Mouse (Mus musculus): ENCODE results near the gene Cisd3.
"Not testable (repeated sequence)": the region's sequence is repeated elsewhere in the genome, so short reads cannot be mapped to it uniquely, and the experiment has no call there.

Cisd3 gene

DNA sequence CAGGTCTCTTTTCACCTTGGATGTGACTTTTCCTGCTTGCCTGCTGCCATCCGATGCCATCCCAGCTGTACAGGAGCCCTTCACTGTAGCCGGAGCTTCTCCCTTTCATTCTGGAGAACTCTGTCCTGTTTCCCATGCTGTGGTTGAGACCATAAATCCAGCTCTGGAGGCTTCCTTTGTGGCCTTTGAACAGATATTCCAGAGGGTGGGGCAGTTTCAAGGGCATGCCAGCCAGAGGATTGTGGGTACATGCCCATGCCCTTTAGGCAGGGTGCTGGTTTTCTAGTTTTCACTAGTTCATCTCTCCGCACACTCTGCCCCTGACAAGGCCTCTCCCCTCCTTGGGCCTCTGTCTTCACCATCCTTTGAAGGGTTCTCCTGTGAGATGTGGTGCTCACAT lies 1.4 kb downstream of the Cisd3 start:
- DNase-seq (ENCODE audit: low spot score), result no peak

DNA sequence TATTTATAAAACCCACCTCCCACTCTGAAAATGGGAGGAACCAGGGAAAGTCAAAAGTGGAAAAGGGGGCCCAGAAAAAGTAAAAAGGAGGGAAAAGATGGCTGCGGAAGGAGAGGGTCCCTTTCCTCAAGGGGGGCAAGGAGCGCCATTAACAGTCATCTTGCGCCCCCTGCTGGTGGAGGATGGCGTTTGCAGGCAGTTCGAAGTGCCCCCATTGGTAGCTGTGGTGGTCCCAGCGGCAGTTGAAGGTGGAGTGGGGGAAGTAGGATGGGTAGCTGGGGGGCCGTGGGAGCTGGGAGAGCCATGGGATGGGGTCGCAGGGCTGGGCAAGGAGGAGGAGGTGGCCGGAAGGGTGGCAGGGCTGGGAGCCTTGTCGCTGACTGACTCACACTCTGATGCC lies 4.2 kb downstream of the Cisd3 start:
- DNase-seq (ENCODE audit: low spot score), result peak; percentile 46

DNA sequence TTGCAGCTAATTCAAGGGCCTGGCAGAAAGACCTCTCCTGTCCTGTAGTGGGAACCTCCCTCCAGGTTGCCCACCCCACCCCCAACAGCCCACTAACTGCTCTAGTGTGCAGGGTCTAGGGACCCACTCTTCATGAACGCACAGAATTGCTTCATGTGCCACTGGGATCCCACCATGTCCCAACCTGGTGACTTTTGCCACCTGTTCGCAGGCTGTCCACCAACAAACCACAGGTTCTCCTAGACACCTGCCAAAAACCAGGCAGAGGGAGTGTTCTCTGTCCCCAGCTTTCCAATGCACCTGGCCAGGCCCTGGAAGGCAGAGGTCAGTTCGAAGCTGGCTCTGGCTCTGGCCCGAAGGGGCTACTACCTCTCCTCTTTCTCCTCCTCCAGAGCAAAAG lies 8.8 kb downstream of the Cisd3 start:
- no peak for DNase-seq (ENCODE audit: low spot score)

DNA sequence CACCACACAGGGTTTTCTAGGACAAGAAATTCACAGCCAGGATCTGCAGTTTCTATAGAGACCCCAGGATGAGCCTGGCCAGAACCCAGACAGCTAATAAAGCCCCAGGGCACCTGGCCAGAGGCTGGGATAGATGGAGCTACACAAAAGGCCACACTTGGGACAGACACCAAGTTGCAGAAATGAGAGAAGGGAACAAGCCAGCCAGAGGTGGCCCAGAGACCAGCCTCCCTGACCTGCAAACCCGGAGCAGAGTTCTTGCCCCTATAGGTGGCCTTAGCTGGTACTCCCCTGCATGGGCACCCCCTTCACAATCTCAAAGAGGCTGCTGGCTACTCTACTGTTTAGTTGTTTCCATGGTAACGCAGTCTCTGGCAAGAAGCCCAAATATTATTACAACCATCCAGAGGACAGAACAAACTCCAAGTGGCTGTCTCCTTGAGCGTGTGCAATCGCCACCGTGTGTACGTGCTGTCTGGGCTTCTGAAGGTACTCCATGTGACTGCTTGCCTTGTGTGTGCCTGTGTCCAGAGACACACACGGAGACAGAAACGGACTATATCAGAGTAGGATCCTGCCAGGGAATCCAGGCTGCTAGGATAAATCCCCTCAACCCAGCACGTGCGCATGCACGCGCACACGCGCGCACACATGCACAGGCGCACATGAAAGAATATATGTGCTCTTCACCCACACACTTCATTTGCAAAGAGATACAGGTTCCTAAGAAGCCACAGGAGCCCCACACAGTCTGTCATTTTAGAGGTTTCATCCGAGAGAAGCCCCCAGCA lies 9.5 kb downstream of the Cisd3 start:
- DNase-seq (ENCODE audit: low spot score), result peak; percentile 65

DNA sequence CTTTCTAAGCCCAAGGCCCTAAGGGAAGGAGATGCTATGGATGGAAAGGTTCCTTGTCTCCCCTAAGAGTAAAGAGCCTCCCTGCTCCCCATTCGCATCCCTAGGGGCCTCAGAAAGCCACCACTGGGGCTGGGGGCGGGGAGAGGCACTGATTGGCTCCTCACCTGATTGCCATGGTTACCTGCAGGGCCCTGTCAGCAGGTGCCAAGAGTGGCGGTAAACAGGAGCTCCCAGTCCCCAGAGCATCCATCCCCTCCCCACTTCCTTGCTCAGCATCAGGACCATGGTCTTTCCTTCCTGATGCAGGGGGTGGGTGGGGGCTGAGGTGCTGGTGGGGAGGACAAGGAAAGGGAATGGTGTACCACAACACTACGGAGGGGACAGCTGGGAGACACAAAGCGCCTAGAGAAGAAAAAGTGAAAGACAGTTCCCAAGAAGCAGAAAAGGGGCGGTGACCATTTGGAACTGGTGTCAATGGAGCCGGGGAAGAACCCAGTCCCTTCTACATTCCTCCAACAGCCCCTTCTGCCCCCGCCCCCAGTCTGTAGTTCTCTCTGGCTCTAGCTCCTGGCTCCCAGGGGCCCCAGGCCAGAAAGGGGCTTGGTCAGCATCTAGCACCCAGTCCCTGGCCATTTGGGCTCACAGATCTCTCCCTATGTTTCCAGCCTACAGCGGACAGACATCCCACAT lies 10.2 kb downstream of the Cisd3 start:
- no peak for DNase-seq (ENCODE audit: low spot score)

DNA sequence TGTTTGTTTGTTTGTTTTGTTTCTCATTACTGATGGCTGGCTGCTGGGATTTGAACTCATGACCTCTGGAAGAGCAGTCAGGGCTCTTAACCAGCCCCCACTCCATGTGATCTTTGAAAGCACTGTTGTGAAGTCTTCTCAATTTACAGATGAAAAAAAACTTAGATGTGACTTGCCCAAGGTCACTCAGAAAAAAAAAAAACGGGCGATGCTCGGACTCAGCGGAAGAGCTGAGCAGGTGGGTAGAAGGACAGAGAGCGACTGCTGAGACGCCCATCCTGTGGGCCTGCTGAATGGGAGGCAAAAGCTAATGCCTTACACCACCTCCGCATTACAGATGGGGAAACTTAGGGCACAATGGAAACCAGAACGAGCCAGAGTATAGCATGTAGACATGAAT lies 11.0 kb downstream of the Cisd3 start:
- no peak for DNase-seq (ENCODE audit: low spot score)

DNA sequence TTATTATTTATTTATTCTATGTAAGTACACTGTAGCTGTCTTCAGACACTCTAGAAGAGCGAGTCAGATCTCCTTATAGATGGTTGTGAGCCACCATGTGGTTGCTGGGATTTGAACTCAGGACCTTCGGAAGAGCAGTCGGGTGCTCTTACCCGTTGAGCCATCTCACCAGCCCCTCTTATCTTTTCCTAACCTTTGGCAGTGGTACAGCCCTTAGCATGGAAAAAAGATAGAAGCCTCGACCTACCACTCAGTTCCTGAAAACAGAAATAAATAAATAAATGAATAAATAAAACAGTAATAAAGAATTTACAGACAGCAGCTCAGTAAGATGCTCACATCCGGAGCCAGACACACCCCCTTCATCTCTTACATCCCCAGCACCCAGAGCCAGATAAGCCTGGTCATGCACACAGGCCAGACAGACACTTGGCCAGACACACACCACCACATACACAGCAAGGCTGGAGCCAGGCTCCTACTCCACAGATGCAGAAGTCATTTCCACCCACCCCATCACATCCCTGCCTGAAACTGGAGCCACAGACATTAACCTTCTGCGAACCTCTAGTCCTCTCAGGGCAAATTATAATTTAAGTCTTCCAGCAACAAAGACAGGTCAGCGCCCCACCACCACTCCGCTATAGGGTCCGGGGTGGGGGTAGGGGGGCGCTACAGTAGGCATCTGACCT lies 11.7 kb downstream of the Cisd3 start:
- DNase-seq (ENCODE audit: low spot score), result no peak

DNA sequence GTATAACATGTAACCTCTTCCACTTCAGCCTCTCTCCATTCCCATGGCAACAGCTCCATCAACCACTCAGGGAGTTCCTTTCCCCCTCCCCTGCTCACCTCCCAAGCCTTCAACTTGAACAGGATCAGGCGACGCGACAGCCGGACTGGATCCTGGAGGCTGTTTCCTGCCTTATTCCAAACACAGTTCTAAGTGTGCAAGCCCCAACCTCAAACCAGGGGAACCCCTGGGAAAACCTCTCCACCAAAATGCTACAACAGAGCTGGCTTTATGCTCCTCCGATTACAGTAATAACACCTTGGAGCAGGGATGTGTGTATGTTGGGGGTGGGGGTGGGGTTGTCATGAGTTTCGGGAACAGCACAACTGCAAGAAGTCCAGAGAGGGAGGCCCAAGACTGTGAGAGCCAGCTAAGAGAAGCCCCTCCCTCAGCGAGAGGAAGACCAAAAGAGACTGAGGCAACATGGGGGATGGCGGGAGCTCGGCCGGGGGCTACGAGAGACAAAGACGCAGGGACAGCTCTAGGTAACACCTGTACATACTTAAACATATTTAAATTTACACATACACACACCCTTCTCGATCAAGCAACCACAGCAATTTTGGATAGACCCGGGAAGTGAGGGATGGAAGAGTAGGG lies 12.4 kb downstream of the Cisd3 start:
- no peak for DNase-seq (ENCODE audit: low spot score)

DNA sequence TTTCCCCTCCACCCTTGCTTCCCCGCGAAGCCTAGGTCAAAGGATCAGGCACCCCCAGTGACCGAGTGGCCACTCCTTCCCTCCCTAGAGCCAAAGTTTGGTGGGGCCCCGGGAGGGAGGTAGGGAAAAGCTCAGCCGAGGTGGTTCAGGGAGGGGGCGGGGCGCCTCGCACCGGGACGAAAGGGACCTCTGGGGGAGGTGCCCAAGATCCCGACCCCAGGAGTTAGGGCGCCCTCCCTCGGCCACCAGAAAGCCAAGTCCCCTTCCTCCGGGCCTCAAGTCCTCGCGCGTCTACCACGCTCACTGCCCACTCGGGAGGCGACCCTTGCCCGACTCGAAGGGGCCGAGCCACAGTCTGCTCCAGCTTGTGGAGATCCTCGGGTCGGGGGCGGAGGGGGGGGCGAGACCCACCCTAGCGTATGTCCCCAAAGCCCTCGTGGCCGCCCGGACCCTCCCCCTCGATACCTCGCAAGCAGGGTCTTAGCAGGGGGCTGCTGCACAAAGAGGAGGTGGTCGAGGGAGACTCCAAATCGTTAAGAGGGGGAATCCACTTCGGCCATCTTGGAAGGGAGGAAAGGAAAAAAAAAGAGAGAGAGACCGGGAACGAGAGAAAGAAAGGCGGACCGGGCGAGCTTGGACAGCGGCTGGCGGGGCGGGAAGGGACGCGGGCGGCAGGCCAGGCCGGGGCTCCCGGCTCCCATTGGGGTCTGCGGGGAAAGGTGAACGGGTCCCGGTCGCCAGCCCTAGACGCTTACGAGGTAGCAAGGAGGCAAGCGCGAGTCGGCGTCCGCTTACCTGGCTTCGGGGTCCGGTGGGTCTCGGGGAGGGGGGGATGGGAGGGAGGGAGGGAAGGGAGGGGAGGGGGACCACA lies 13.3 kb downstream of the Cisd3 start:
- DNase-seq (ENCODE audit: low spot score), result peak; percentile 70

DNA sequence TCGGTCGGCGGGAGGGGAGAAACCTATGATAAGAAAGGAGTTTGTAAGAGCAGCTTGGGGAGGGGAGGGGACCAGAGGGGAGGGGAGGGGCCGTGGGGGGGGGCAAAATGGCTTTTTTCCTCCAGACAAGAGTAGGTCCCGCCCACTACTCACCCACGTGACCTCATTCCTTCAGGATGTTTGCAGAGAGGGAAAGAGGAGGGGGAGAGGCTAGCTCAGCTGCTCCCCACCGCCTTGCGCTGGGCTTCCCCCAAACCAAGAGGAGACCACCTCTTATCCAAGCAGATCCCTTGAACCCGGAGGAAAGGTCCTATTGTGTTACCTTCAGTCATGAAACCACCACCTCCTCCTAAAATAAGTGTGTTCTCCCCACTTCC lies 14.0 kb downstream of the Cisd3 start:
- peak; percentile 93 for DNase-seq (ENCODE audit: low spot score)

DNA sequence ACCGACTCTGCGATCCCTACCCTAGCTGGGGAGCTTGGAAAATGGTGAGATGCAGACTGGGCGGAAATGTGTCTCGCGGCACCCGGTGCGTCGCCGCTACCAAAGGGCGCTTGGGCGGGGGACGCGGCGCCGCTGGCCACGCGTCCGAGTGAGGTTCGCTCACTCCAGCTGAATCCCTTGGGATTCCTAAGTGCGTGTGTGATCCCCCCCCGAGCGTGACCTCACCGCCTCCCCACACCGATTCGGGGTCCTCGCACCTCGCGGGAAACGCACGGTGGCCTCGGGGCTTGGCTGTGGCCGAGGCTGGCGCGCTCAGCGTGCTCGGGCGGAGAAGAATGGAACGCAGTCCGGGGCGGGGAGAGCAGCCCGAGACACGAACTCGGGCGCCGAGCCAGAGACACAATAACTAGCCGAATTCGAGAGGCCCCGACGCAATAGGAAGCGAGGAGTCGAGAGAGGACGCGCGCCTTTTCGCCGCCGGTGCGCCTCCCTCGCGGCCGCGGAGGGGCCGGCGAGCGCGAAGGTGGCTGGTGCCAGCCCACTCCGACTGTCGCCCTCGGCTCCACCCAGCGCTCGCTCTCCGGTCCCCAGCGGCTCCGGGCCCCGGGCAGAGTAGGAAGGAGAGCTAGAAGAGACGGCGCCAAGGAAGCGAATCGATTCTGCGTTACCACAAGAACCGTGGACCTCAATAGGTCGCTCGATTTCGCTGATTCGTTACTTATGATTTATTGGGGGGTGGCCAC lies 14.5 kb downstream of the Cisd3 start, which contains the start of gene Pcgf2:
Gene Pcgf2, minus strand, starts transcription at position 495 of the 743 bp plus-strand sequence.
- DNase-seq (ENCODE audit: low spot score), result peak; percentile 86

DNA sequence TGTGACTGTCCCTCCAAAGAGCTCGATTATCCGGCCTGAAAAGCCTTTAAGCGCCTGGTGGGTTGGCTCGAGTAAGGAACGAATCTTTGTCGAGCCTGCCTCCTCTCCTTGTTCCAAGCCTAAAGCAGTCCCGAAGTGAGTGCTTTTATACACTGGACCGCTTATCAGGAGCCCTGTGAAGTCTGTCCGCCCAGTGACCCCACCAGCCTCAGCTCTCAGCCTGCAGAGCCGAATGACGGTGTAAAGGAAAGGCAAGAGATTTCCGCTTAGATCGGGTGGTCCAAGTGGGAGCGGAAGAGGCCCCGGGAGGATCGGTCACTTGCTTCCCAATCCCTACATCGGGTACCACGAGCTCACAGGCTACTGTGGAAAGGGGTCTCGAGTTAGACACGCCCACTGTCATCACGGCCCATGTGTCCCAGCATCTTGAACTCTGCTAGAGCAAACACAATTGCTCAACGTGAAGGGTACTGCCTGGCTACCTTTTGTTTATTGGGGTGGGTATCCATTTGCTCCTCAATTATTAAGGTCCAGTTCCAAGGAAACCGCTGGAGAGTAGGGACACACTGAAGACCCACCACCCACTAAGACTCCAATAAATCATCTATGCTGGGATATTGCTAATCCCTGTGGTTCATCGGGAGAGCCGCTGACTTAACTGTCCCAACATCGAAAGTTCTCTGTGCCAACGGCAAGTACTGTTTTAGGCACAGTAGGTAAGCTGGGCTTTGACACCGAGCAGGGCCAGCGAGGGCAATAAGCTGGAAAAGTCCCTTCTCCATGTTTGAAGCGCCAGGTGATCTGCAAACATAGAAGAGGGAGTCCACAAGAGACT lies 15.3 kb downstream of the Cisd3 start:
- DNase-seq (ENCODE audit: low spot score), result no peak

DNA sequence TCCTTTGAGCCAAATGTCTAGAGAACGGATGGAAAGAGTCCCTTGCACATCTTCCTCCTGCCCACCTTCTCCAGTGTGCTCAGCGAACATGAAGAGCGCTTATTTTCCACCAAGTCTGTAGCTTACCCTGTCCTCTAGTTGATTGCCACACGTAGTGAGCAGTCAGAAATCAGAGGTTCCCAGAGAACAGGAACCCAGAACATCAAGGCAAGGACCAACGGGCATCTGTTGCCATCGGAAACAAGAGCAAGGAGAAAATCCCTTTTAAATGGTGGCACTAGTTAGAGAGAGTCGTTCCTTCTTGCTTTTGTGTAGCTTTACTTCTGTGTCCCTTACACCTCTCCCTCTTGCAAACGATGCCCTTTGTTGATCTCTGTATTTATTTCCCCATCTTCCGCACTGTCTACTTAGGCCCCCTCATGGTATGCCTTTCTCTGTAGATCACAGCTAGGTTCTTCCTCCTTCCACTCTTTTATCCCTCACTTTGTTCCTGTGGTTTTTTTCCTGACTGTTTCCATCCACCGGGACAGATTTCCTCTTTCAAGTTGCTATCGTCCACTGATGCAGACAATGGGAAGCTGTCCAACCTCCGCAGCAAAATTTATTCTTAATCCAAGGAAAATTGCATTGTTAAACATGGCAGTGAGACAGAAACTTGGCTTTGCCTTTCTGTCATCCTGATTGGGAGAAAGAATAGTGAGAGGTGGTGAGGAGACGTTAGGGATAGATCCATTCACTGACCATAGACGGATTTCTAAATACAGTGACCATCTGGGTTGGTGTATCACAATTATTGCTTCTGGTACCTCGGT lies 16.2 kb downstream of the Cisd3 start:
- DNase-seq (ENCODE audit: low spot score), result no peak

DNA sequence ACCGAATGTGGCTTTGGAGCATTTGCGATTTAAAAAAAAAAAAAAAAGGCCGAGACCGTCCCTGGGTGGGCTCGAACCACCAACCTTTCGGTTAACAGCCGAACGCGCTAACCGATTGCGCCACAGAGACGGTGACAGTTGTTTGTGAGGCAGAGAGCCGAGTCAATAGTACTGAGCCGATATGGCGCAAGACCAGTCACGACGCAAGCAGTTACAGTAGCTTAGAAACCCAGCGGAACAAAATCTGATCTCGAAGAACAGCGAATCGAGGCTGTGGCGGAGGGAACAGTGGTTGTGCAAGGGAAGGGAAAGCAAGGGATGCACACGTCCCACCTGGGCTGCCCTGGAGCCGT lies 16.7 kb downstream of the Cisd3 start:
- peak; percentile 92 for DNase-seq (ENCODE audit: low spot score)

DNA sequence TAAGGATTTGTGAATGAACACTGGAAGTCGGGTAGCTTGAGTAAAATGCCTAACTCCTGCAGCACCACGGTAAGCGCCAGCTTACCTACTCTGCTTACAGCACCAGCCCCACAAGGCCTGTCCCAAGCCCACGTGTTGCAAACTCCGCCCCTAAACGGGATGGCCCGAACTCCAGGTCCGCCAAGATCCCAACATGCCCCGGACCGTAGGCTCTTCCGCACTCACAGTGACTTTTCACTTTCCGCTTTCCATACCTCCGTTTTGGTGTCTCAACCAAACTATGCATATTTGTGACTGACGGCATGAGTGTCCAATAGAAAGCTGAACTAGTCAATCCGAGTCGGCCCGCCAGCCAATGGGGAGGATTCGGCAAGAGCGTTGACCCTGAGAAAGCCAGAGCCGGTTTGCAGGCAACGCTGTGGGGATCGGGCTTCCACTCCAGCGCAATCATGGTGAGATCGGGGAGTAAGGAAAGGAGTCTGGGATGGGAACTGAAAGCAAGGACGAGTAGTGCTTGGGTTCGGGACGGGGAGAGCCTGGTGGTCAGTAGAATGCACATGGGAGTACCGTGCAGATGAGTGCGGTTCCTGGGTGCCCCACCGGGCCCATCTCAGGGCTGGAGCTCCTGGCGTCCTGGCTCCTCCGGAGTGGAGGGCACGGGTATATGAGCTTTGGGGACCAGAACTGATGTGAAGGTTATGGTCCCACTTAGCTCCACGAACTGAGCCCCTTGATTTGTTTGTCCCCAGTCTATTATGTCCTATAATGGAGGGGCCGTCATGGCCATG lies 17.6 kb downstream of the Cisd3 start, which contains the start of gene Psmb3:
Gene Psmb3, plus strand, starts transcription at position 361 of the 788 bp plus-strand sequence.
- DNase-seq (ENCODE audit: low spot score), result peak; percentile 100

DNA sequence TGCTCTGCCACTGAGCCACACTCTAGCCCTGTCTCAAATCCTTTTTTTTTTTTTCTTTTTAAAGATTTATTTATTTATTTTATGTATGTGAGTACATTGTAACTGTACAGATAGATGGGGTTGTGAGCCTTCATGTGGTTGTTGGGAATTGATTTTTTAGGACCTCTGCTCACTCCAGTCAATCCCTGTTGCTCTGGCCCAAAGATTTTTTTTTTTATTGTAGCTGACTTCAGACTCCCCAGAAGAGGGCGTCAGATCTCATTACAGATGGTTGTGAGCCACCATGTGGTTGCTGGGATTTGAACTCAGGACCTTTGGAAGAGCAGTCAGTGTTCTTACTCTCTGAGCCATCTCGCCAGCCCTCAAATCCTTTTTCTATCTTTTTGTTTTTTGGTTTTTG lies 24.4 kb downstream of the Cisd3 start:
- DNase-seq (ENCODE audit: low spot score), result not testable (repeated sequence)

DNA sequence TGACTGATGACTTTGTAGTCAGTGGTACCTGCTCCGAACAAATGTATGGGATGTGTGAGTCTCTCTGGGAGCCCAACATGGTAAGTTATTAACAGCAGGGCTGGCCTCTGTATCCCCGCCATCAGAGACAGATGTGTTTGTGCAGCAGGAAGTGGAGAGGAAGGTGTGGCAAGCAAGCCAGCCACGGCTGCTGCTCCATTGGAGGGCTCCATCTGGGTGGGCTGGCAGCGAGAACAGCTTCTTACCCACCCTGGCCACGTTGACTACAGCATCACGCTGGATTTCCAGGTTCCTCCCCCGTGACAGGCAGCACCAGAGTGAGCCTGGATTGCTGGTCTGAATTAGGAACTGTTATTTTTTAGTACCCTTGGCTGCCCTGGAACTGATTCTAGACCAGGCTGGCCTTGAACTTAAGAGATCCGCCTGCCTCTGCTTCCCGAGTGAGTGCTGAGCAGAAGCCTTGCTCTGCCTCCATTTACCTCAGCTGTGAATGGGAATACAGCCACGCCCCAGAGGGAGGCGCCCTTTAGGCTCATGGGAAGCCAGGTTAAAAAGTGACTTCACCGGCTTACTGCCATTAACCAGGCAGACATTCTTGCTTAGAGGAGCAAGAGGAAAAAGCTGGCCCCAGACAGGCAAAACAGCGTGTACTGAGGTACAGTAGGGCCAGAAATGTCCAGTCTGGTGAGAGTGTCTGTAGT lies 25.7 kb downstream of the Cisd3 start:
- DNase-seq (ENCODE audit: low spot score), result no peak

DNA sequence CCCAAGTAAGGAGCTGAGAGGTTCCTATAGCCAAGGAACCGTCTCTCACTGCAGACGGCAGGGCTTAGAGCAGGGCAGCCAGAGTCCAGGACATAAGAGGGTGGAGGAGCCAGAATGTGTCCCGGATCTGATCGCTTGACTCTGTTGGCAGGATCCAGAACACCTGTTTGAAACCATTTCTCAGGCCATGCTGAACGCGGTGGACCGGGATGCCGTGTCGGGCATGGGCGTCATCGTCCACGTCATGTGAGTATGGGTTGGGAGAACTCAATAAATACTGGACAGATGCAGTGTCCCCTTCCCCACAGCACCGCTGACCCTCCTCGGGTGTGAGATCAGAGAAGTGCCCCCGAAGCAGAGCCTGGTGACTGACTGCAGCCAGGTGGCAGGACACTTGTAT lies 26.7 kb downstream of the Cisd3 start:
- no peak for DNase-seq (ENCODE audit: low spot score)
